Mouse (Mus musculus) lung, embryonic 14.5 days (tissue): ENCODE measurements around the gene Shisa6. TPM values are rescaled to one million over a fixed set of nuclear protein-coding genes. Genes with fewer than 3 reads are reported as not detected.
A peak's percentile ranks its signal among the peaks of the same experiment; 100 is the strongest.
"Not testable (repeated sequence)": the region's sequence is repeated elsewhere in the genome, so short reads cannot be mapped to it uniquely, and the experiment has no call there.

Source experiments
- ATAC-seq: fragments of 200-750 bp; cut with Nextera tagmentation; 2 replicates; pipeline ENCODE4 v1.8.0; 2017; ENCODE audit warnings: mild to moderate bottlenecking, moderate TSS enrichment, moderate library complexity; ENCODE audit not compliant: insufficient read depth
- DNase-seq: peaks from one replicate; pipeline ENCODE4 v3.0.0-alpha.2; 2015
- H3K27ac ChIP-seq: fragments of 300-500 bp; sonication (generic); 2 replicates; pipeline ENCODE4 v1.5.1; 2014; ENCODE audit warnings: low read depth, mild to moderate bottlenecking, moderate library complexity
- H3K27me3 ChIP-seq: fragments of 300-500 bp; sonication (generic); 2 replicates; pipeline ENCODE4 v1.6.1; 2014; ENCODE audit warnings: low read length, control low read depth; ENCODE audit not compliant: insufficient read depth
- H3K36me3 ChIP-seq: fragments of 300-500 bp; sonication (generic); 2 replicates; pipeline ENCODE4 v1.6.1; 2014; ENCODE audit warnings: control low read depth; ENCODE audit not compliant: insufficient read depth
- H3K4me1 ChIP-seq: fragments of 300-500 bp; sonication (generic); 2 replicates; pipeline ENCODE4 v1.6.1; 2014; ENCODE audit warnings: antibody characterized with exemption, control low read depth; ENCODE audit not compliant: insufficient read depth
- H3K4me2 ChIP-seq: fragments of 300-500 bp; sonication (generic); 2 replicates; pipeline ENCODE4 v1.6.1; 2014; ENCODE audit warnings: mild to moderate bottlenecking
- H3K4me3 ChIP-seq: fragments of 300-500 bp; sonication (generic); 2 replicates; pipeline ENCODE4 v1.5.1; 2014; ENCODE audit warnings: low read depth, low read length
- H3K9ac ChIP-seq: fragments of 300-500 bp; sonication (generic); 2 replicates; pipeline ENCODE4 v1.6.1; 2014
- H3K9me3 ChIP-seq: fragments of 300-500 bp; sonication (generic); 2 replicates; pipeline ENCODE4 v1.6.1; 2016; ENCODE audit warnings: low read depth, low read length, control low read depth
- CTCF ChIP-seq: IDR thresholded peaks from 2 replicates; pipeline ENCODE4 v1.5.1; 2016; ENCODE audit warnings: antibody characterized with exemption, low read depth
- WGBS: fragments of 180-500 bp; shearing (Covaris S2); extraction: QIAGEN DNeasy Blood & Tissue Kit; methylation state at CpG from one replicate; pipeline ENCODE4 v1.1.7; 2014; 5-methylcytosine and 5-hydroxymethylcytosine counted together
- polyA plus RNA-seq: library from polyadenylated mRNA; unstranded; fragments of >200 nt; fragmentation: Nextera tagmentation; extraction: Ambion mirVana; gene quantifications from 2 replicates; pipeline ENCODE4 v1.2.1, GENCODE M21; 2014

Gene Shisa6
- polyA plus RNA-seq, 1 experiment from 2014 or later, result 0.14 TPM

DNA sequence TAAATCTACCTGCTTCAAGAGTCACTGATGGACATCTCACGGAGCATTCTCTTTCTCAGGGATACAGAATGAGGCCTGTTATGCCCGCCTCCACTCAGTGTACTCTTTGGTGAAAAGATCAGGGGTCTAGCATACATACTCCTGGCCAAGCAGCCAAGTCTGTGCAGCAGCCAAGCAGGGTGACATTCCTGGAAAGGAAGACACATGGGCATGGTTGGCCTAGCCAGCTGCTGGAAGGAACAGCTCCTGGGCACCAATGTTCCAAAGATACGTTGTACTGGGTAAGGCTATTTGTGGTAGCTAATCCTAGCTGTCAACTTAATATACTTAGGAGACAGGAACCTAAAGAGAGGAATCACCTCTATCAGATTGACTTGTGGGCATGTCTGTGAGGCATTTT lies 31.4 kb downstream of the Shisa6 start:
- H3K9me3 ChIP-seq, result no peaks in the 10 kb centered on the region
- no peak overlapping the region for H3K4me2 ChIP-seq
- no peak for DNase-seq
- H3K9ac ChIP-seq, result no peak overlapping the region
- 0 out of 2 replicates have a peak, but pooled peaks cover 3% of the 10 kb centered on the region for H3K4me1 ChIP-seq
- WGBS, result 75% methylated on average over 3 of the region's 3 CpGs
- no peak overlapping the region for H3K27ac ChIP-seq
- no peaks in the 10 kb centered on the region for H3K27me3 ChIP-seq
- no peak for ATAC-seq
- TF ChIP-seq CTCF, result no peak
- H3K36me3 ChIP-seq, result no peaks in the 10 kb centered on the region
- no peak overlapping the region for H3K4me3 ChIP-seq

DNA sequence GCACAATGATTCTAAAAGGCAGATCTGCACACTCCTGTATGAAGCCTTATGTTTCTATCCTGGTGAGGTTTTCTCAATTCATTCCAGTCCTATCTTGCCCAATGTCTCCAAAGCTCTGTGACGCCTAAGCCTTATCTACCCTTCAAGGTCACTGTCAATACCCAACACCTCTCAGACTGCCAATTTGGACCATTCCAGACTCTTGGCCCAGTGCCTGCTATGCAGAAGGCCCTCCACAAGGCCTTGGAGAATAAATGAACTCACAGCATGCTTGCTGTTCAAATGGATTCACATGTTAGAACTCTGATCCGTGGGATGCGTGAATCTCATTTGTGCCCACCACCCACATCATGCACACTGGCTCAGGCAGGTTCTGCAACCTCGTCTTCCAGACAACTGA lies 38.0 kb downstream of the Shisa6 start:
- WGBS, result 58% methylated on average over 4 of the region's 4 CpGs
- H3K27me3 ChIP-seq, result no peaks in the 10 kb centered on the region

DNA sequence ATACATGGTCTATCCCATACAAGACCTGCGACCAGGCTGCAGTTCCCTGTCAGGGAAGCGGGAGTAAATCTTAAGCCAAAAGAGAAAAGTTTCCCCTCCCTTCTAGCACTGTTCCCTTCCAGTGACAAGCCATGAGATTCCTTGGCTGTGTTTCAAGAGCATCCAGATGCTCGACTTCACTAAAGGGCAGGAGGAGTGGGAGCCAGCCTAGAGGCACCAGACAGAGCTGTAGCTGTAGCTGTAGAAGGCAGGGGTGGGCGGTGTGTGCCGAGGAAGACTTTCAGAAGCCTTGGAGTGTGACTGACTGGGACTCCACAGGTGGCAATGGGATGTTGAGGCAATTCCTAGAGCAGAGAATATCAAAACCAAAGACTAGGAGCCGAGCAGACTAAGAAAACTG lies 43.3 kb downstream of the Shisa6 start:
- WGBS, result 45% methylated on average over 6 of the region's 6 CpGs
- ATAC-seq, result peak; percentile 58; the same call in 1 of the 2 replicates
- no peak overlapping the region for H3K9ac ChIP-seq

More for the DNA sequence above, 38.0 kb downstream of the Shisa6 start:
- ATAC-seq (peak; percentile 49; the same call in 1 of the 2 replicates), DNase-seq (peak; percentile 71)
- no peak overlapping the region for H3K4me3 ChIP-seq
- no peaks in the 10 kb centered on the region; the same call in 1 of the 2 replicates for H3K4me1 ChIP-seq
- no peak overlapping the region for H3K4me2 ChIP-seq
- H3K27ac ChIP-seq, result no peak overlapping the region
- H3K9me3 ChIP-seq, result no peaks in the 10 kb centered on the region
- H3K36me3 ChIP-seq, result no peaks in the 10 kb centered on the region
- H3K9ac ChIP-seq, result no peak overlapping the region
- TF ChIP-seq CTCF, result no peak

DNA sequence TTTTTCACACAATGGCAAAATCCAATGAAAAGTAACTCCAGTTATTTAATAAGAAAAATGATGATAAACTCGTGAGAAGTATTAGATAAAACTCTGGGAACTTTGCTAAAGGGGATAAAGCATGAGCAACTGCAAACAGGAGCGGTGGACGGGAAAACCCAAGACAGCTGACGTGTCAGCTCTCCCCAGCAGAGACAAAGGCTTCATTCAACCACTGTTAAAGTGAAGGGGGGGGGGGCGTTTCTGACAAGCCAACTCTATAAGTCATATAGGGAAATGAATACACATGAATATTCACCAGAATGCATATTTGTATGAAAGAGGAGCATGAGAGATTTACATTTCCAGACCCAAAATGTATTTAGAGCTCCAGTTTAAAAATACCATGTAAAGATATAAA lies 83.1 kb downstream of the Shisa6 start:
- no peak overlapping the region for H3K4me2 ChIP-seq
- WGBS, result 37% methylated on average over 5 of the region's 5 CpGs
- no peaks in the 10 kb centered on the region for H3K27me3 ChIP-seq
- no peak overlapping the region for H3K9ac ChIP-seq
- no peaks in the 10 kb centered on the region for H3K4me1 ChIP-seq
- no peaks in the 10 kb centered on the region for H3K36me3 ChIP-seq
- ATAC-seq, result no peak
- no peak for DNase-seq
- H3K9me3 ChIP-seq, result no peaks in the 10 kb centered on the region
- H3K27ac ChIP-seq, result no peak overlapping the region
- no peak for TF ChIP-seq CTCF
- no peak overlapping the region for H3K4me3 ChIP-seq

More for the DNA sequence above, 43.3 kb downstream of the Shisa6 start:
- no peak overlapping the region for H3K4me3 ChIP-seq
- no peak overlapping the region for H3K4me2 ChIP-seq
- no peak for TF ChIP-seq CTCF
- no peak overlapping the region for H3K27ac ChIP-seq
- H3K9me3 ChIP-seq, result no peaks in the 10 kb centered on the region
- no peaks in the 10 kb centered on the region for H3K36me3 ChIP-seq
- H3K4me1 ChIP-seq, result 0 out of 2 replicates have a peak, but pooled peaks cover 3% of the 10 kb centered on the region
- H3K27me3 ChIP-seq, result no peaks in the 10 kb centered on the region
- peak; percentile 83 for DNase-seq

DNA sequence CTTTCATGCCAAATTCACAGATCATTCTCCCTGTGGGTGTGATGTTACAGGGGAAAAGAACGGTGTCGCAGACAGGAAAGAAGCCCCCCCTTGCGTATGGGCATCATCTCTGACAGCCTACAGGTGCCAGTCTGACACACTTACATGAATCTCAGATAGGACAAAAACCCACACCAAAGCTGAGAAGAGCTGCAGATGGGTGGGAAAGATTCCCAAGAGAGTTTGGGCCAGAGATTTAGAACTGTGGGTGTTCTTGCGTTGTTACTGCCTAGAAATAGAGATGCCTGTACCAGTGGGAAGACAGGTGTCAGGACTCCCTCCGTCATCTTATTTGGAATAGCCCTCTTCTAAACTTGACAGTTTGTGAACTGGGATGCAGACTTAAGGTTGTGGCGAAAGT lies 99.6 kb downstream of the Shisa6 start:
- H3K27ac ChIP-seq, result no peak overlapping the region
- H3K36me3 ChIP-seq, result no peaks in the 10 kb centered on the region
- H3K9ac ChIP-seq, result no peak overlapping the region
- no peaks in the 10 kb centered on the region for H3K4me1 ChIP-seq
- no peak for TF ChIP-seq CTCF
- no peaks in the 10 kb centered on the region for H3K9me3 ChIP-seq
- H3K4me2 ChIP-seq, result no peak overlapping the region
- H3K27me3 ChIP-seq, result no peaks in the 10 kb centered on the region
- 88% methylated on average over 6 of the region's 6 CpGs for WGBS
- no peak for ATAC-seq
- no peak for DNase-seq
- H3K4me3 ChIP-seq, result no peak overlapping the region

DNA sequence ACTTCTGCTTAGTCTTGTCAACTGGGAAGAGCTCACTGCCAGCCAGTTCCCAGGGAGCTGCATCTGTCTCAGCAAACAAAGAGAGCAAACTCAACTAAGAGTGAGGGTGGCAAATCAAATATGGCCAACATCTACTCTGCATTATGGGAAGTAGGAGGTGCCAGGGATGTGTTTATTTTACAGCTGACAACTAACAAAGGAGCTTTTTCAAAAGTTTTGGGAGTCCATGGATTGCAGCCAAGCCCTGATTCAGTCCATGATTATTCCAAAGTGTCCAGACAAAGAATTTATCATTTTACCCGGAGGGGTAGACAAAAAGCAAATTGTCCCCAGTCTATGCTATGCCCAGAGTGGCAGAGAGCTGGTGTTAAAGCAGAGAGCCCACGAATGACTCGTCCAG lies 107.5 kb downstream of the Shisa6 start:
- Histone ChIP-seq H3K4me2 (no peak overlapping the region), H3K27ac (no peak overlapping the region), H3K36me3 (no peaks in the 10 kb centered on the region), H3K9ac (no peak overlapping the region), H3K9me3 (no peaks in the 10 kb centered on the region), H3K27me3 (no peaks in the 10 kb centered on the region), H3K4me3 (no peak overlapping the region), H3K4me1 (0 out of 2 replicates have a peak, but pooled peaks cover 3% of the 10 kb centered on the region)
- DNase-seq (peak; percentile 66), ATAC-seq (no peak)
- WGBS, result 34% methylated on average over 3 of the region's 3 CpGs
- no peak for TF ChIP-seq CTCF

DNA sequence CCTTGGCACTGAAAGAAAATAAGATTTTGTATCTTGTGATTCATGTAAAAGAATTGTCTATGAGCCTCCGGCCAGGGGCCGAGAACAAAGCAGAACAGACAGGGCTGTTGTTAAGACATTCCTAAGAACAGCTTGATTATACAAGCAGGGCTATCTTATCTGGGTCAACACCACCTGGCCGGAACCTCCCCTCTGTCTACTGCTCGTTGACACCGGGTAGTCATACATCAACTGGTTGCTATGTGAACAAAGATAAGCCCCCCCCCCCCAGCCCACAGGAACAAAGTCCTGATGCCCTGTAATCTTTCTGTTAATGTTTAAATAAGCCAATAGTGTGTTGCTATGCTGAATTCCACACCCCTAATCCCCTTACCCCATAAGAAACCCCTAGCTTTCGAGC lies 117.0 kb downstream of the Shisa6 start:
- DNase-seq, H3K36me3 ChIP-seq, H3K9me3 ChIP-seq, H3K9ac ChIP-seq, H3K27ac ChIP-seq, H3K4me3 ChIP-seq, H3K27me3 ChIP-seq, H3K4me2 ChIP-seq, H3K4me1 ChIP-seq, ATAC-seq: not testable (repeated sequence)
- WGBS, result 25% methylated on average over 6 of the region's 6 CpGs

DNA sequence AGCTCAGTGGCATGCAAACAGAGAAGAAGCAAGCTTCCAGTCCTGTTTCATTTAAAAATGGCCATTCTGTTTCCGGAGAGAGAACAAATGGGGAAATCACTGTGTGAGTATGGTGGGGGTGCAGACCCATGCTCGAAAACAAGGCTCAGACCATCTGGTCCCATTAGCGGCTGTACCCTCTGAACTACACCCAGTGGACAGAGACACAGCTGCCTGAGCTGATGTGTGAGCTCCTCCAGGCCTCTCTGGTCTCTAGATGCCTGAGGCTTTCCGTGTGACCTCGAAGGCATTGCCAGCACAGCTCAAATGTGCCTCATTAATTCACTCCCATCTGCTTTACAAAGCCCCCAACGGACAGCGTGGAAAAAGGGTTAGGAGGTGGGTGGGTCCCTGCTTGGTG lies 125.7 kb downstream of the Shisa6 start:
- H3K27ac ChIP-seq, result no peak overlapping the region
- no peak overlapping the region for H3K9ac ChIP-seq
- H3K27me3 ChIP-seq, result no peaks in the 10 kb centered on the region
- no peak overlapping the region for H3K4me2 ChIP-seq
- no peak for TF ChIP-seq CTCF
- no peak for DNase-seq
- H3K36me3 ChIP-seq, result no peaks in the 10 kb centered on the region
- H3K4me3 ChIP-seq, result no peak overlapping the region
- no peaks in the 10 kb centered on the region for H3K4me1 ChIP-seq
- H3K9me3 ChIP-seq, result no peaks in the 10 kb centered on the region
- WGBS, result 68% methylated on average over 7 of the region's 7 CpGs
- no peak for ATAC-seq
